Mouse (Mus musculus): ENCODE data around the gene St3gal3. TPM values are rescaled to one million over a fixed set of nuclear protein-coding genes. Genes with fewer than 3 reads are reported as not detected.

Gene St3gal3
- polyA plus RNA-seq (2012; fragmentation: generic; extraction: Trizol), result 10 to 100 TPM; 21.9 to 26.5 TPM

GRCm38 (mm10) chr4:118134485-118135365 is at the start of gene St3gal3:
TSS of gene St3gal3 (minus strand) at chr4:118134914.

GRCm38 (mm10) chr4:118179467-118180300 is 45.0 kb upstream of the St3gal3 start, which contains the start of gene Kdm4a:
TSS of gene Kdm4a (minus strand) at chr4:118180043.

GRCm38 (mm10) chr4:117929391-117929881 is 205.3 kb downstream of the St3gal3 start, which contains the start of gene Artn:
TSS of gene Artn (minus strand) at chr4:117929763.

GRCm38 (mm10) chr4:117914591-117915442 is 219.9 kb downstream of the St3gal3 start, which contains the start of gene Ipo13:
TSS of gene Ipo13 (minus strand) at chr4:117914999.

GRCm38 (mm10) chr4:117891738-117892161 is 243.0 kb downstream of the St3gal3 start, which contains the start of gene Dph2:
TSS of gene Dph2 (minus strand) at chr4:117892032.

GRCm38 (mm10) chr4:117887133-117887532 is 247.6 kb downstream of the St3gal3 start, which contains the start of gene Atp6v0b:
TSS of gene Atp6v0b (minus strand) at chr4:117887333.

GRCm38 (mm10) chr4:117882701-117883691 is 251.7 kb downstream of the St3gal3 start, which contains the start of gene B4galt2:
TSS of gene B4galt2 (minus strand) at chr4:117883487.

Other genes starting within 250 kb of the St3gal3 start
- gene Atp6v0b, start 247.6 kb downstream of the St3gal3 start, polyA plus RNA-seq (2012; fragmentation: generic; extraction: Trizol), result 100 to 1,000 TPM; 214 to 363 TPM
- 1 to 10 TPM; 5.9 to 6.0 TPM for gene Dph2, start 242.9 kb downstream of the St3gal3 start, polyA plus RNA-seq (2012; fragmentation: generic; extraction: Trizol)
- gene Ipo13, start 219.9 kb downstream of the St3gal3 start, polyA plus RNA-seq (2012; fragmentation: generic; extraction: Trizol), result 10 to 100 TPM; 91.1 to 91.5 TPM
- gene Artn, start 205.2 kb downstream of the St3gal3 start, polyA plus RNA-seq (2012; fragmentation: generic; extraction: Trizol), result 1 to 10 TPM in 1 of 2 experiments, under 1 TPM in 1; 0.55 to 1.8 TPM
- 10 to 100 TPM in 1 of 2 experiments, 1 to 10 TPM in 1; 6.6 to 50.0 TPM for gene Kdm4a, start 45.1 kb upstream of the St3gal3 start, polyA plus RNA-seq (2012; fragmentation: generic; extraction: Trizol)
- 10 to 100 TPM in 1 of 2 experiments, 1 to 10 TPM in 1; 3.6 to 30.0 TPM for gene Ptprf, start 156.5 kb upstream of the St3gal3 start, polyA plus RNA-seq (2012; fragmentation: generic; extraction: Trizol)